Comparison of ENCODE assay signal across 8 mouse cellular contexts in the genomic region with DNA sequence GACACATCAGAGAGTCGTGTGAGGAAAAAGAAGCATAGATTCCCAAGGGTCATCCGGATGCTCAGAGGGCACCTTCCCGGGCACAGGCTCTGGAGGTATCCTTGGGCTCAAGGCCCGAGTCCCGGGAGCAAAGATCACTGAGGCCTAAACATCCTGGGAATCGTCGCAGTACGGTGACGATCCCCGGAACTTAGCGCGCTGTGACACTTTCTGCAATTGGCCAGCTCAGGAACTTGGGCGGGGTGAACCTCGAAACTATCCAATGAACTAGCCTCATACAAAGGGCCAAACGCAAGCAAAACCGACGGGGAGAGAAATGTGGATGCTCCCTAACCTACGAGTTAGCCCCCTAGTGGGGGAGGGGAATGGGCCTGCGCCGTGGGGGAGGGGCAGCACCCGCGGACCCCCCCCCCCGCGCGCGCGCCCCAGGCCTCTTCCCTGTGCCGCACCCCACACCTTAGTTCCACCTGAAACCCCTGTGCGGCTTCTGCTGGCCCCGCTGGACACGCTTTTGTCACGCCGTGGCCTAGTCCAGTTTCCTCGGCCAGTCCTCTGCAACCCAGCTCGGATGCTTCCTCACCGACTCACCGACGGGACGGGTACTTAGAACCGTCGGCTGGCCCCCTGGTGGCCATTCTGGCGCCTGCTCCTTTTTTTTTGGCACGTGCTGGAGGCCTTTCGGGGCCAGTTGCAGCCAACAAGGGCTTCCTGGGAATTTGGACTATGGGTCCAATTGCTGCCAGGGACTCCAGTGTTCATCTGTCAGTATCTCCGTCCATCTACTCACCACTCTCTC. TPM values are rescaled to one million over a fixed set of nuclear protein-coding genes. Genes with fewer than 3 reads are reported as not detected.
DNase-seq lines count a peak whose midpoint lies in the region; ATAC-seq and TF ChIP-seq lines count a peak whose summit lies in the region.

No protein-coding gene starts in this region.

- peak overlapping the region; percentile 91 for H3K4me3 ChIP-seq in bone marrow, adult 2 months (replicated peaks; ENCODE audit: control insufficient read depth, low read depth, low read length)
- peak overlapping the region; percentile 98 for H3K4me3 ChIP-seq in embryonic facial prominence, embryonic 15.5 days (replicated peaks)
- peak overlapping the region; percentile 94 for H3K4me3 ChIP-seq in limb, embryonic 15.5 days

- peaks cover 4% of the 10 kb centered on the region for H3K4me1 ChIP-seq in bone marrow, adult 2 months (ENCODE audit: control insufficient read depth, insufficient read depth, low read length)
- H3K4me1 ChIP-seq in embryonic facial prominence, embryonic 15.5 days: peaks cover 31% of the 10 kb centered on the region
- peaks cover 33% of the 10 kb centered on the region for H3K4me1 ChIP-seq in limb, embryonic 15.5 days

- peak; percentile 91 for ATAC-seq in embryonic facial prominence, embryonic 15.5 days (ENCODE audit: insufficient number of reproducible peaks, low FRiP score, low TSS enrichment, low read depth)
- peak; percentile 87 for ATAC-seq in limb, embryonic 15.5 days (ENCODE audit: insufficient number of reproducible peaks, low FRiP score, low TSS enrichment, low read depth)

- H3K27me3 ChIP-seq in embryonic facial prominence, embryonic 15.5 days: no peaks in the 10 kb centered on the region
- no peaks in the 10 kb centered on the region for H3K27me3 ChIP-seq in limb, embryonic 15.5 days

- DNase-seq in 416B (ENCODE audit: low read depth): peak; percentile 99
- DNase-seq in heart, adult 8-10 months (ENCODE audit: low spot score): peak; percentile 99
- peak; percentile 99 for DNase-seq in kidney, adult 9 months
- DNase-seq in monocyte, adult 2 months (ENCODE audit: low read depth in 1 of 2, low spot score in 2 of 2): peak; percentile 80 to 93
- peak; percentile 91 to 93 for DNase-seq in spleen, postnatal 36 days (ENCODE audit: low spot score in 2 of 2)

- peak overlapping the region; percentile 100 for H3K9ac ChIP-seq in embryonic facial prominence, embryonic 15.5 days
- H3K9ac ChIP-seq in limb, embryonic 15.5 days: peak overlapping the region; percentile 99

- 1% methylated on average over 43 of the region's 45 CpGs for WGBS in bone marrow, adult 2 months
- under 1% methylated on average over 45 of the region's 45 CpGs for WGBS in embryonic facial prominence, embryonic 15.5 days
- under 1% methylated on average over 35 of the region's 45 CpGs for WGBS in limb, embryonic 15.5 days

- TF ChIP-seq POLR2A in bone marrow, adult 2 months (IDR thresholded peaks at IDR 0.05; ENCODE audit: borderline replicate concordance, control insufficient read depth, low read depth, low read length): peak; percentile 74; the same call in 1 of the 2 replicates

- H3K4me2 ChIP-seq in embryonic facial prominence, embryonic 15.5 days (replicated peaks): peak overlapping the region; percentile 85
- H3K4me2 ChIP-seq in limb, embryonic 15.5 days: peak overlapping the region; percentile 82

- H3K9me3 ChIP-seq in embryonic facial prominence, embryonic 15.5 days (replicated peaks): no peaks in the 10 kb centered on the region
- H3K9me3 ChIP-seq in limb, embryonic 15.5 days: no peaks in the 10 kb centered on the region

- TF ChIP-seq CTCF in bone marrow, adult 2 months (IDR thresholded peaks at IDR 0.05; ENCODE audit: control insufficient read depth, insufficient read depth, low read length): peak; percentile 73

- H3K27ac ChIP-seq in bone marrow, adult 2 months (ENCODE audit: control insufficient read depth, insufficient read depth, low read depth, low read length, poor library complexity): peak overlapping the region; percentile 98
- H3K27ac ChIP-seq in embryonic facial prominence, embryonic 15.5 days (replicated peaks): peak overlapping the region; percentile 99
- peak overlapping the region; percentile 99 for H3K27ac ChIP-seq in limb, embryonic 15.5 days

- peaks cover 8% of the 10 kb centered on the region for H3K36me3 ChIP-seq in embryonic facial prominence, embryonic 15.5 days
- H3K36me3 ChIP-seq in limb, embryonic 15.5 days: peaks cover 11% of the 10 kb centered on the region

RNA-seq across cellular contexts. Expression of gene Ube2i, which starts 0.5 kb away (rescaled TPM):
- 141 and 187 TPM in 2 replicates for polyA plus RNA-seq in bone marrow, adult 2 months (2011; ENCODE audit: insufficient read depth, insufficient read length, low replicate concordance, missing spikeins)
- polyA plus RNA-seq in embryonic facial prominence, embryonic 15.5 days (2015; fragmentation: Nextera tagmentation; extraction: Ambion mirVana): 513 and 543 TPM in 2 replicates
- total RNA-seq in heart, adult 8-10 months (2022): 10 to 100 TPM; 86.5 to 98.1 (median 89.4) TPM
- 513 and 522 TPM in 2 replicates for polyA plus RNA-seq in limb, embryonic 15.5 days (2015; fragmentation: Nextera tagmentation; extraction: Ambion mirVana)

RNA-seq across cellular contexts. Expression of gene Baiap3, which starts 17.7 kb away (rescaled TPM):
- 4.7 and 14.3 TPM in 2 replicates for polyA plus RNA-seq in bone marrow, adult 2 months (2011; ENCODE audit: insufficient read depth, insufficient read length, low replicate concordance, missing spikeins)
- polyA plus RNA-seq in embryonic facial prominence, embryonic 15.5 days (2015; fragmentation: Nextera tagmentation; extraction: Ambion mirVana): 1.3 and 1.6 TPM in 2 replicates
- 1 to 10 TPM in 1 of 4 experiments, under 1 TPM in 3; 0.52 to 1.5 (median 0.73) TPM for total RNA-seq in heart, adult 8-10 months (2022)
- polyA plus RNA-seq in limb, embryonic 15.5 days (2015; fragmentation: Nextera tagmentation; extraction: Ambion mirVana): 0.46 and 0.61 TPM in 2 replicates

RNA-seq across cellular contexts. Expression of gene Prss34, which starts 24.3 kb away (rescaled TPM):
- 11.0 and 35.0 TPM in 2 replicates for polyA plus RNA-seq in bone marrow, adult 2 months (2011; ENCODE audit: insufficient read depth, insufficient read length, low replicate concordance, missing spikeins)
- 6.9 and 7.0 TPM in 2 replicates for polyA plus RNA-seq in embryonic facial prominence, embryonic 15.5 days (2015; fragmentation: Nextera tagmentation; extraction: Ambion mirVana)
- under 1 TPM in 1 of 4 experiments, not detected in 3; 0.23 TPM for total RNA-seq in heart, adult 8-10 months (2022)
- polyA plus RNA-seq in limb, embryonic 15.5 days (2015; fragmentation: Nextera tagmentation; extraction: Ambion mirVana): 10.6 and 12.6 TPM in 2 replicates

RNA-seq across cellular contexts. Expression of gene Tsr3, which starts 33.9 kb away (rescaled TPM):
- polyA plus RNA-seq in bone marrow, adult 2 months (2011; ENCODE audit: insufficient read depth, insufficient read length, low replicate concordance, missing spikeins): 24.4 and 37.1 TPM in 2 replicates
- 50.8 and 53.2 TPM in 2 replicates for polyA plus RNA-seq in embryonic facial prominence, embryonic 15.5 days (2015; fragmentation: Nextera tagmentation; extraction: Ambion mirVana)
- 10 to 100 TPM in 1 of 4 experiments, 1 to 10 TPM in 3; 6.2 to 10.5 (median 8.2) TPM for total RNA-seq in heart, adult 8-10 months (2022)
- polyA plus RNA-seq in limb, embryonic 15.5 days (2015; fragmentation: Nextera tagmentation; extraction: Ambion mirVana): 45.2 and 50.8 TPM in 2 replicates

RNA-seq across cellular contexts. Expression of gene Gnptg, which starts 34.0 kb away (rescaled TPM):
- polyA plus RNA-seq in bone marrow, adult 2 months (2011; ENCODE audit: insufficient read depth, insufficient read length, low replicate concordance, missing spikeins): 10.8 and 21.7 TPM in 2 replicates
- polyA plus RNA-seq in embryonic facial prominence, embryonic 15.5 days (2015; fragmentation: Nextera tagmentation; extraction: Ambion mirVana): 40.8 and 42.7 TPM in 2 replicates
- 10 to 100 TPM; 11.6 to 17.1 (median 14.5) TPM for total RNA-seq in heart, adult 8-10 months (2022)
- 34.9 and 41.6 TPM in 2 replicates for polyA plus RNA-seq in limb, embryonic 15.5 days (2015; fragmentation: Nextera tagmentation; extraction: Ambion mirVana)

Comparison
In these comparisons a context has a peak if more than half of its experiments do, and no peak if none do; other contexts are left out.
1. Peak in every context shown above with its lines: DNase-seq, ATAC-seq, H3K4me3 ChIP-seq and H3K27ac ChIP-seq.